Mouse (Mus musculus) liver, adult (tissue): Measurements from ENCODE around the gene Exoc3l2.

Experiments
- GATA4 ChIP-seq: IDR thresholded peaks from 2 replicates; pipeline ENCODE4 v1.6.1; 2014; ENCODE audit warnings: mild to moderate bottlenecking, low read length; ENCODE audit not compliant: insufficient replicate concordance

Gene Exoc3l2

DNA sequence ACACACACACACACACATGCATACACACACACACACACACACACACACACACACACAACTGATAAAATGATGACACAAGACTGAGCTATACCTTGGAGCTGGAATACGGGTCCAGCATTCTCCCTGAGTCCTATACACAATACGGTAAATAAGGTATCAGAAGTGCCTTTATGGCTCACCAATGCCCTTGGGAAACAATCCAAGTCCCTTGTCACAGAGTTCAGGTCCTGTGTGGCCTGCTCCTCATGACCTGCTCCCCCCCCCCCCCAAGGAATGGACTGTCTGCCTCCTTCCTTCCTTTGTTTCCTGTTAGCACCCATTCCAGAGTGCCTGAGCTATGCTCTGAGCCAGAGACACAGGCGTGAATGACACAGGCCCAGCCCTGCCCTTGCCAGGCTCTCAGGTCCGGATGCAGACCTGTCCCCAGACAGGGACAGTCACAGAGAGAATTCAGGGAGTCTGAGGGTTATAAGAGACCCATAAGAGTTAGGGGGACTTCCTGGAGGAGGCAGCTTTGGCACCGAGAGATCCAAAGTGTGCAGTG is 3.5 kb downstream of the Exoc3l2 start:
- peak; percentile 18; the same call in 1 of the 2 replicates for TF ChIP-seq GATA4

DNA sequence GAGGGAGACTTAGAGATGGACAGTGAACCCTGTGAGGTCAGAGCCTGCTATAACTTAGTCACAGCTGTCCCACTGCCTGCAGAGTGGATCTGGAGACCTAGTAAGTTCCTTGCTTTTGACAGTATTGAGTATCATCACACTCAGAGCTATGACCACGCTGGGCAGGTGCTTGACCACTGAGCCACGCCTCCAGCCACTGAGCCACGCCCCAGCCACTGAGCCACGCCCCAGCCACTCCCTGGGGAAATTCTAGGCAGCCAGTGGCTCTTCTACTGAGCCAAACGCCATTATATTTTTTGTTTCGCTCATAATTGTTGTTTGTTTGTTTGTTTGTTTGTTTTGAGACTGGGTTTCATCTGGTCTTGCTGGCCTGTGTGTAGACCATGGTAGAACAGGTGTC is 4.5 kb downstream of the Exoc3l2 start:
- no peak for TF ChIP-seq GATA4

GRCm38 (mm10) chr7:19468279-19468678 is 5.1 kb downstream of the Exoc3l2 start:
- TF ChIP-seq GATA4: no peak

- TF ChIP-seq GATA4: no peak
Measured at GRCm38 (mm10) chr7:19469404-19469803, 6.3 kb downstream of the Exoc3l2 start.

DNA sequence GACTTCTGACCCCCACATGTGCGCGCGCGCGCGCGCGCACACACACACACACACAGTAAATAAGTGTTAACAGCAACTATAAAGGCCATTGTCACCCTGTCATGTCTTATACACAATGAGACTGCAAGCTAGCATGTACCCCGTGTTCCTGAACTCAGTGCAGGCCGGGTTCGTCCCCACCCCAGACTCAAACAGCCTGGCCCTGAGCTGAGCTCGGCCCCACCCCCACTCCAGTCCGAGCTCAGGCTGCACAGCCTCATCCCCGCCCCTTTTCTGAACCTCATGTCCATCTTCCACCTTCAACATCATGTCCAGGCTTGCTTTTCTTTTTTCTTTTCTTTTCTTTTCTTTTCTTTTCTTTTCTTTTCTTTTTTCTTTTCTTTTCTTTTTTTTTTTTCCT is 7.2 kb downstream of the Exoc3l2 start:
- TF ChIP-seq GATA4: no peak

GRCm38 (mm10) chr7:19472403-19472802 is 9.3 kb downstream of the Exoc3l2 start:
- no peak for TF ChIP-seq GATA4

DNA sequence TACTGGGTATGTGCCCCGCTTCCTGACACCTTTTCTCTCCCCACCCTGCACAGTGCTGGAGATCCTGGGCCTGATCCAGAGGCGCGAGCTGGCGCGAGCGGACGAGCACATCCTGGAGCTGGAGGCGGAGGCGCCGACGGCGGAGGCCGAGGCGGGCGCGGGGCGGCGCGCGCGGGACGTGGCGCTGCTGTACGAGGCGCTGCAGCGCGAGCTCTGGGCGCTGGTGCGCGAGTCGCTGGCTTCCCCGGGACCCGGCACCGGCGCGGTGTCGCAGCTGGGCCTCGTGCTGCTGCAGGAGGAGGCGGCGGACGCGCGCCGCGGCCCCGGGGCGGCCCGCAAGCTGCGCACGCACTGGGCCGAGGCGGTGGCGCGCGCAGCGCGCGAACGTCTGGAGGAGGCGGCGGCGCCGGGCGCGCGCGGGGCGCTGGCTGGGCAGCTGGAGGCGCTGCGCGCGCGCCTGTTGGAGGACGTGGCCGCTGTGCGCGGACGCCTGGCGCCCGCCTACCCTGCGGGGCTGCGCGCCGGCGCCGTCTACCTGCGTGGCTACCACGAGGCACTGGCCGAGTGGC is 10.8 kb downstream of the Exoc3l2 start:
- no peak for TF ChIP-seq GATA4

DNA sequence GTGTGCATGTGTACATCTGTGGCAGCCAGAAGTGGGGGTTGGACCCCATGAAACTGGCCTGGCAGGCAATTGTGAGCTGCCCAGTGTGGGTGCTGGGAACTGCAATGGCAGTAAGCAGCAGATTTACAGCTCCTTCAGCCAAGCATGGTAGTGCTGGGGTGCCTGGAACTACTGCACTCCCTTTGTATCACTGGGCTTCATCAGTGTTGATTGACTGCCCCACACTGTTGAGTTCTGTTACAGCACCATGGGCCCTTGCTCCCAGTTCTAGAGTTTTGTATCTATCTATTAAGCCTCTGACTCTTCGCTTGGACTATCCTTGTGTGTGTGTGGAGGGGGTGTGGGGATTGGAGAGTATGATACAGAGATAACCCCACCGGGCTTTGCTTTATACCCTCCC is 14.0 kb downstream of the Exoc3l2 start:
- TF ChIP-seq GATA4: no peak

- TF ChIP-seq GATA4: no peak
Measured at GRCm38 (mm10) chr7:19477624-19478384, 14.7 kb downstream of the Exoc3l2 start.

DNA sequence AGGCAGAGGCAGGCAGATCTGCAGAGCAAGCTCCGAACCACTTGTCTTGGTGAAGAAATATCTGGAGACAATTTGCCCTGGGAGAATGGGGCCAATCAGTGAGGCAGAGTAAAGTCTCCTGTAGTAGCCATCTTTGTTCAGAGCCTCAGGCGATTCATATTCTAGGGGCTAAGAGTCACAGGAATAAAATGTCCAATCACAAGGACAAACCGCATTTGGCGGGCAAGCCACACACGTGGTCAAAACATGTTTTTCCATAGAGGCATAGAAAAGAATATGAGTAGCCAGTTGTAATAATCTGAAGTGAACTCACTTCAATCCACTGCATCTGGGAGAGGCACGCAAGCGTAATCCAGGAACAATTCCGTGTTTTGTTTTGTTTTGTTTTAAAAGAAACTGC is 20.1 kb downstream of the Exoc3l2 start:
- TF ChIP-seq GATA4: no peak

DNA sequence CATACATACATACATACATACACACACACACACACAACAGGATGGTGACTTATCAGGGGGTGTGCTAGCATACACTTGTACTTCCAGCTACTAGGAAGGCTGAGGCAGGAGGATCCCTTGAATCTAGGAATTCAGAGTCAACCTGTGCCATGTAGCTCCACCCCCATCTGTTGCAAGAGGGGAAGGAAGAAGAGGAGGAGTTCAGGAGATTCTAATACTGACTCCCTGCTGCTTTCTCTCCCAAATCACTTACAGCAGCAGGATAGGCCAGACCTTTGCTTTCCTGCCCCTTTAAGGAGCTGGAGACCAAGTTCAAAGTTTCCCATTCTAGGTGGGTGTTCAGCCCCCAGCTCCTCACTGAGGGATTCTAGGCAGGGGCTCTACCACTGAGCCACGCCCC is 22.4 kb downstream of the Exoc3l2 start:
- no peak for TF ChIP-seq GATA4

DNA sequence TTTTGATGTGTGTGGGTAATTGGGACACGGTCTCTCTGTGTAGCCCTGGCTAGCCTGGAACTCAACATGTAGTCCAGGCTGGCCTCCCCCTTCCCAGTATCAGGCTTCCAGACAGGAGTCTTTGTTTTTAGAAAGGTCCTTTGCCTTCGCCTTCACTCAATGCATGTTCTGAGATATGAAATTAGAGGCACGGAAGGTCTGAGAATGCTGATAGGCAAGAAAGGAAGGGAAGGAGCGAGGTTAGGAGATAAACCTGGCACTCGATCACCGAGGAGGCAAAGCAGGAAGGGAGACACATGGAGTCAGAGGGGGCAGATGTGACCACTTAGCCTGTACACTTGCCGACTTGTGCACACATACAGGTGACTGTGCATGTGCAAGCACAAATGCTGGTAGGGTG is 23.4 kb downstream of the Exoc3l2 start:
- TF ChIP-seq GATA4: peak; percentile 96; the same call in 1 of the 2 replicates

GRCm38 (mm10) chr7:19489525-19489924 is 26.4 kb downstream of the Exoc3l2 start:
- TF ChIP-seq GATA4: no peak

GRCm38 (mm10) chr7:19491731-19492130 is 28.6 kb downstream of the Exoc3l2 start:
- TF ChIP-seq GATA4: peak; percentile 83; the same call in 1 of the 2 replicates

DNA sequence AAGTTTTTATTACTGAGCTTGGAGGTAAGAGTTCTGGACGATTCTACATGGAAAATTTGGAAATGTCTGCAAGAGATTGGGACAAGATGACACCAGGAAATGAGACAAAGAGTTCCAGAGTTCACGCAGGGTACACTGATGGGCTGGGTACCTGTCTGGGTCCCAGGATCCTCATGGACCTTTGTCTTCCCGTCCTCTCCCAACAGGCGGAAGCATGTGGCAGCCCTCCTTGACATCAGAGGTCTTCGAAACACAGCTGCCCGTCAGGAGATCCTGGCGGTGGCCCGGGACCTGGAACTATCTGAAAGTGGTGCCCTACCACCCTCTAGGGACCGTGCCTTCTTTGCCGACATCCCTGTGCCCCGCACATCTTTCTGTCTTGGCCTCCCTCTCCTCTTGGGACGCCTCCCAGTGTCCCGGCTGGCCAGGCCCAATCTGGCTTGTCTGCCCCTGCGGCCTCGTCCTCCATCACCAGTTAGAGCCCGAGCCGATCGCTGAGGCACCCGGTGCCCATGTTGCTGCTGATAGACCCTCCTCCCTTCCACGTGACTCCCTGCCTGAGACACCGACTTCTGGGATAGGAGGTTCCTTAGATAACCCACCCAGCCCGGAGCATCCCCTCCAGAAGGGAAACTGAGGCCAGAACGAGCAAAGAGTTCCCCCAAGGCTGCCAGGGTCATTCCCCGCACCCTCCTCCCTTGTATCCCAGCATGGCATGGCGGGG is 31.8 kb downstream of the Exoc3l2 start:
- TF ChIP-seq GATA4: peak; percentile 5; the same call in 1 of the 2 replicates
